Mouse (Mus musculus) stomach, embryonic 14.5 days (tissue): ENCODE measurements around the gene Pdcd1lg2. TPM values are rescaled to one million over a fixed set of nuclear protein-coding genes. Genes with fewer than 3 reads are reported as not detected.

Experiments
- ATAC-seq: fragments of 200-750 bp; cut with Nextera tagmentation; 2 replicates; pipeline ENCODE4 v1.8.0; 2017; ENCODE audit warnings: low read depth, moderate TSS enrichment; ENCODE audit not compliant: insufficient number of reproducible peaks, insufficient read depth, low FRiP score
- H3K27ac ChIP-seq: fragments of 300-500 bp; sonication (generic); 2 replicates; pipeline ENCODE4 v1.5.1; 2014; ENCODE audit warnings: mild to moderate bottlenecking, low read length, moderate library complexity, mixed read lengths
- H3K27me3 ChIP-seq: fragments of 300-500 bp; sonication (generic); 2 replicates; pipeline ENCODE4 v1.6.1; 2014; ENCODE audit warnings: low read length, control low read depth, mixed read lengths; ENCODE audit not compliant: control insufficient read depth, insufficient read depth
- H3K36me3 ChIP-seq: fragments of 300-500 bp; sonication (generic); 2 replicates; pipeline ENCODE4 v1.6.1; 2014; ENCODE audit warnings: mild to moderate bottlenecking, control low read depth, low read length, moderate library complexity, mixed read lengths; ENCODE audit not compliant: control insufficient read depth, insufficient read depth
- H3K4me1 ChIP-seq: fragments of 300-500 bp; sonication (generic); 2 replicates; pipeline ENCODE4 v1.6.1; 2014; ENCODE audit warnings: low read length, control low read depth, mixed read lengths; ENCODE audit not compliant: control insufficient read depth, insufficient read depth
- H3K4me2 ChIP-seq: fragments of 300-500 bp; sonication (generic); replicated peaks from 2 replicates; pipeline ENCODE4 v1.6.1; 2014; ENCODE audit warnings: low read depth, low read length, control low read depth
- H3K4me3 ChIP-seq: fragments of 300-500 bp; sonication (generic); 2 replicates; pipeline ENCODE4 v1.5.1; 2014; ENCODE audit warnings: low read depth, low read length, control low read depth
- H3K9ac ChIP-seq: fragments of 300-500 bp; sonication (generic); replicated peaks from 2 replicates; pipeline ENCODE4 v1.6.1; 2014; ENCODE audit warnings: low read depth, mild to moderate bottlenecking, control low read depth, low read length, moderate library complexity, mixed read lengths
- H3K9me3 ChIP-seq: fragments of 300-500 bp; sonication (generic); 2 replicates; pipeline ENCODE4 v1.6.1; 2016; ENCODE audit warnings: low read depth, low read length, control low read depth; ENCODE audit not compliant: control insufficient read depth
- WGBS: fragments of 180-500 bp; shearing (Covaris S2); extraction: QIAGEN DNeasy Blood & Tissue Kit; methylation state at CpG from one replicate; pipeline ENCODE4 v1.1.7; 2014; 5-methylcytosine and 5-hydroxymethylcytosine counted together
- polyA plus RNA-seq: library from polyadenylated mRNA; unstranded; fragments of >200 nt; fragmentation: Nextera tagmentation; extraction: Ambion mirVana; gene quantifications from 2 replicates; pipeline ENCODE4 v1.2.1, GENCODE M21; 2014

Pdcd1lg2 gene
- polyA plus RNA-seq, 1 experiment from 2014 or later, result not detected

GRCm38 (mm10) chr19:29391279-29391678 is 19.4 kb upstream of the Pdcd1lg2 start:
- 62% methylated on average over 4 of the region's 4 CpGs for WGBS

GRCm38 (mm10) chr19:29393333-29393732 is 17.4 kb upstream of the Pdcd1lg2 start:
- no peak for ATAC-seq
- H3K4me1 ChIP-seq, result no peaks in the 10 kb centered on the region
- WGBS, result 80% methylated on average over 9 of the region's 9 CpGs
- H3K9ac ChIP-seq, result no peak overlapping the region
- H3K27me3 ChIP-seq, result no peaks in the 10 kb centered on the region
- H3K27ac ChIP-seq, result no peak overlapping the region
- no peak overlapping the region for H3K4me3 ChIP-seq
- no peaks in the 10 kb centered on the region for H3K36me3 ChIP-seq
- H3K4me2 ChIP-seq, result no peak overlapping the region
- H3K9me3 ChIP-seq, result no peaks in the 10 kb centered on the region; the same call in 1 of the 2 replicates

More at GRCm38 (mm10) chr19:29391279-29391678, 19.4 kb upstream of the Pdcd1lg2 start:
- Histone ChIP-seq H3K9ac (no peak overlapping the region), H3K4me1 (no peaks in the 10 kb centered on the region), H3K4me2 (no peak overlapping the region), H3K4me3 (no peak overlapping the region), H3K27me3 (no peaks in the 10 kb centered on the region), H3K27ac (no peak overlapping the region), H3K36me3 (no peaks in the 10 kb centered on the region), H3K9me3 (no peaks in the 10 kb centered on the region)
- ATAC-seq, result no peak

GRCm38 (mm10) chr19:29394721-29395120 is 16.0 kb upstream of the Pdcd1lg2 start:
- H3K36me3 ChIP-seq, result no peaks in the 10 kb centered on the region
- no peak overlapping the region for H3K4me3 ChIP-seq
- H3K27ac ChIP-seq, result no peak overlapping the region
- no peak overlapping the region for H3K4me2 ChIP-seq
- H3K27me3 ChIP-seq, result no peaks in the 10 kb centered on the region
- 91% methylated on average over 2 of the region's 2 CpGs for WGBS
- H3K9ac ChIP-seq, result no peak overlapping the region
- no peak for ATAC-seq
- H3K4me1 ChIP-seq, result no peaks in the 10 kb centered on the region
- no peaks in the 10 kb centered on the region; the same call in 1 of the 2 replicates for H3K9me3 ChIP-seq

- no peak overlapping the region for H3K4me3 ChIP-seq
- no peaks in the 10 kb centered on the region for H3K4me1 ChIP-seq
- no peaks in the 10 kb centered on the region; the same call in 1 of the 2 replicates for H3K9me3 ChIP-seq
- H3K4me2 ChIP-seq, result no peak overlapping the region
- ATAC-seq, result no peak
- no peak overlapping the region for H3K9ac ChIP-seq
- H3K27me3 ChIP-seq, result no peaks in the 10 kb centered on the region
- H3K27ac ChIP-seq, result no peak overlapping the region
- H3K36me3 ChIP-seq, result no peaks in the 10 kb centered on the region
- WGBS, result 63% methylated on average over 1 of the region's 1 CpGs
These were observed 14.4 kb upstream of the Pdcd1lg2 start for GRCm38 (mm10) chr19:29396353-29396752.

- no peaks in the 10 kb centered on the region for H3K36me3 ChIP-seq
- no peaks in the 10 kb centered on the region for H3K27me3 ChIP-seq
- no peak for ATAC-seq
- no peak overlapping the region for H3K4me2 ChIP-seq
- H3K4me1 ChIP-seq, result no peaks in the 10 kb centered on the region
- H3K4me3 ChIP-seq, result no peak overlapping the region
- no peaks in the 10 kb centered on the region; the same call in 1 of the 2 replicates for H3K9me3 ChIP-seq
- H3K9ac ChIP-seq, result no peak overlapping the region
- 87% methylated on average over 4 of the region's 4 CpGs for WGBS
- no peak overlapping the region for H3K27ac ChIP-seq
These were observed 10.9 kb upstream of the Pdcd1lg2 start for GRCm38 (mm10) chr19:29399786-29400185.

DNA sequence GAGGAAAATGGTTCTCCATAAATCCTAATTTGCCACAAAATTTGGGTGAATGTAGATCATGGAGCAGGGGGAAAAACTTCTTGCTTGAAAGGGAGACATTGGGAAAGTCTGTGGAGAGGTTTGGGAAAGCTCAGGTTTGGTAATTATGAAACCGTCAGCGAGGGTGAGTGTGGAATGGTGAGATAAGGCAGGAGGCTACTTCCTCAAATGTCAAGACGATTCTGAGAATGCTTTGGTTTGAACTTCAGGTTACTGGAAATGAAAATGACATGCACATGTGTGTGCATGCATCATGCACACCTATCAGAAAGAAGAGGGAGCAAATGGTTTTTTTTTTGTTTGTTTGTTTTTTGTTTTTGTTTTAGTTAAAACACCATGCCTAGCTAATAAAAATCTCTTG is 10.3 kb upstream of the Pdcd1lg2 start:
- no peaks in the 10 kb centered on the region for H3K4me1 ChIP-seq
- no peak for ATAC-seq
- H3K27ac ChIP-seq, result no peak overlapping the region
- H3K36me3 ChIP-seq, result no peaks in the 10 kb centered on the region
- H3K27me3 ChIP-seq, result no peaks in the 10 kb centered on the region
- no peak overlapping the region for H3K4me3 ChIP-seq
- H3K9me3 ChIP-seq, result no peaks in the 10 kb centered on the region; the same call in 1 of the 2 replicates
- no peak overlapping the region for H3K9ac ChIP-seq
- 75% methylated on average over 3 of the region's 3 CpGs for WGBS
- no peak overlapping the region for H3K4me2 ChIP-seq

GRCm38 (mm10) chr19:29402621-29403020 is 8.1 kb upstream of the Pdcd1lg2 start:
- no peak overlapping the region for H3K4me3 ChIP-seq
- H3K9me3 ChIP-seq, result no peaks in the 10 kb centered on the region; the same call in 1 of the 2 replicates
- ATAC-seq, result no peak
- H3K27ac ChIP-seq, result no peak overlapping the region
- no peaks in the 10 kb centered on the region for H3K27me3 ChIP-seq
- 93% methylated on average over 4 of the region's 4 CpGs for WGBS
- H3K4me2 ChIP-seq, result no peak overlapping the region
- no peak overlapping the region for H3K9ac ChIP-seq
- no peaks in the 10 kb centered on the region for H3K4me1 ChIP-seq
- no peaks in the 10 kb centered on the region for H3K36me3 ChIP-seq

DNA sequence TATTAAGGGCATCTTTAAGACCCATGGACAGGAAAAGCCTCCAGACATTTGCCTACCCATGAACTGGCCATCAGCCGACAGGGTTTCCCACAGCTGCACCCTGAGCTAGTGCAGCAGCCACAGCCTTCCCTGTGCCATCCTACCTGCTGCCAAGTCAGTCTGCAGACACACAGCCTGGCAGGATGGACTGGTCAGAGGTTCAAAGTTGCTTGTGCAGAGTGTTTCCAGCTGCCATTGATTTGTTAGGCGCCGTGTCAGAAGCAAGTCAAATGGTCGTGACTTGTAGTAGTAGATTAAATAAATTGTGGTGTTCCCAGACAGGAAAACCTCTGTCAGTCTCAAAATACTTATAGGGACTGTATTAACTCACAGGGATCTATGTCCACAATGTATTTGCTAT is 7.5 kb upstream of the Pdcd1lg2 start:
- WGBS, result 68% methylated on average over 4 of the region's 4 CpGs
- no peak overlapping the region for H3K9ac ChIP-seq
- H3K36me3 ChIP-seq, result no peaks in the 10 kb centered on the region
- no peak overlapping the region for H3K27ac ChIP-seq
- no peak overlapping the region for H3K4me3 ChIP-seq
- no peak overlapping the region for H3K4me2 ChIP-seq
- no peaks in the 10 kb centered on the region; the same call in 1 of the 2 replicates for H3K9me3 ChIP-seq
- no peaks in the 10 kb centered on the region for H3K27me3 ChIP-seq
- H3K4me1 ChIP-seq, result no peaks in the 10 kb centered on the region
- ATAC-seq, result no peak

- ATAC-seq, result no peak
- Histone ChIP-seq H3K36me3 (no peaks in the 10 kb centered on the region), H3K4me3 (no peak overlapping the region), H3K9ac (no peak overlapping the region), H3K27me3 (no peaks in the 10 kb centered on the region), H3K27ac (no peak overlapping the region), H3K4me2 (no peak overlapping the region), H3K4me1 (no peaks in the 10 kb centered on the region), H3K9me3 (no peaks in the 10 kb centered on the region)
- WGBS, result 65% methylated on average over 2 of the region's 2 CpGs
These were observed 5.3 kb upstream of the Pdcd1lg2 start for GRCm38 (mm10) chr19:29405388-29405787.
